12 mouse cellular contexts compared by ENCODE assay signal in the genomic region with DNA sequence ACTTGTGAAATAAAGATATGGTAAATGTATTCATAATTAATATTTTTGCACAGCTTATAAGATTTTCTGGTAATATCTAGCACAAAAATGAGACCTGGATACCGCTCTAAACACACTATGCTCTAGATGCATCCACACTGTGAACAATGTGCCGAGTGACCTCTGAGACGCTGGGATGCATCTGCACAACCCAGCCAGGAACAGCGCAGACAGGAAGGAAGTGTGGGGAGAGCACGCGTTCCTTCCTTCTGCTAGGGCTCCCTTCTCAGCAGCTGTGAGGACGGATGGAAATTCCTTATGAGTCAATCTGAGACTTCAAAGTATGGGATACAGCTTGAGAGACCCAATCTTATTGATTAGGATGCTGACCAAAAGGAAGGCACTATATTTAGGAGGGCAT.
DNase-seq lines count a peak whose midpoint lies in the region; ATAC-seq lines count a peak whose summit lies in the region.
"Had no signal": no experiment of that assay in that cellular context is flagged by ENCODE, and none has a peak within 500 bp of the region (broad histone marks: within the 10 kb centered on the region; RNA-seq: fewer than 3 reads in every experiment).

No protein-coding gene starts in this region.

- no peaks in the 10 kb centered on the region for H3K27me3 ChIP-seq in embryonic facial prominence, embryonic 10.5 days (replicated peaks; ENCODE audit: low read depth, poor library complexity, severe bottlenecking)
- H3K27me3 ChIP-seq: forebrain, embryonic 12.5 days; liver, embryonic 13.5 days had no signal

- no peaks in the 10 kb centered on the region for H3K36me3 ChIP-seq in embryonic facial prominence, embryonic 10.5 days (replicated peaks)
- H3K36me3 ChIP-seq: forebrain, embryonic 12.5 days; liver, embryonic 13.5 days; midbrain, embryonic 10.5 days had no signal

- no peak overlapping the region for H3K27ac ChIP-seq in embryonic facial prominence, embryonic 10.5 days (replicated peaks)
- H3K27ac ChIP-seq: forebrain, embryonic 12.5 days; liver, embryonic 13.5 days; midbrain, embryonic 10.5 days had no signal

- H3K4me1 ChIP-seq in embryonic facial prominence, embryonic 10.5 days: peaks cover 41% of the 10 kb centered on the region
- H3K4me1 ChIP-seq: forebrain, embryonic 12.5 days had no signal

- peak; percentile 19 for DNase-seq in kidney, adult 11 months
- no peak for DNase-seq in kidney, adult 8-10 months
- peak; percentile 47 for DNase-seq in CD4-positive, CD25-positive, alpha-beta regulatory T cell, adult 2 months (ENCODE audit: low read depth, low spot score)
- DNase-seq in embryonic facial prominence, embryonic 10.5 days (ENCODE audit: low spot score): peak; percentile 22
- DNase-seq in T-cell, adult 2 months (ENCODE audit: low spot score): no peak
- DNase-seq in spleen, adult 18-20 months: no peak
- DNase-seq: gastrocnemius, postnatal 14 days; liver, embryonic 13.5 days; thymus, postnatal 4 days had no signal

- WGBS in embryonic facial prominence, embryonic 10.5 days: 67% methylated on average over 7 of the region's 7 CpGs

- no peaks in the 10 kb centered on the region for H3K9me3 ChIP-seq in embryonic facial prominence, embryonic 10.5 days
- H3K9me3 ChIP-seq: forebrain, embryonic 12.5 days; liver, embryonic 13.5 days; midbrain, embryonic 10.5 days had no signal

- no peak overlapping the region for H3K4me3 ChIP-seq in embryonic facial prominence, embryonic 10.5 days
- H3K4me3 ChIP-seq: forebrain, embryonic 12.5 days; liver, embryonic 13.5 days; midbrain, embryonic 10.5 days had no signal

- peak; percentile 21 for ATAC-seq in inflammation-experienced regulatory T-cells, adult 6 months

Comparison
In these comparisons a context has a peak if more than half of its experiments do, and no peak if none do; other contexts are left out.
1. DNase-seq: peak in kidney, adult 11 months (single experiment), CD4-positive, CD25-positive, alpha-beta regulatory T cell, adult 2 months (single experiment) and embryonic facial prominence, embryonic 10.5 days (single experiment); none in kidney, adult 8-10 months (0 of 2), T-cell, adult 2 months (single experiment) and spleen, adult 18-20 months (0 of 2).